Mouse (Mus musculus): ENCODE data around the gene Xpnpep1.

Xpnpep1 gene

GRCm38 (mm10) chr19:53040164-53041132 is at the start of gene Xpnpep1:
Gene Xpnpep1 (minus strand): TSS chr19:53040214.
- DNase-seq (ENCODE audit: low spot score) = peak; percentile 29

DNA sequence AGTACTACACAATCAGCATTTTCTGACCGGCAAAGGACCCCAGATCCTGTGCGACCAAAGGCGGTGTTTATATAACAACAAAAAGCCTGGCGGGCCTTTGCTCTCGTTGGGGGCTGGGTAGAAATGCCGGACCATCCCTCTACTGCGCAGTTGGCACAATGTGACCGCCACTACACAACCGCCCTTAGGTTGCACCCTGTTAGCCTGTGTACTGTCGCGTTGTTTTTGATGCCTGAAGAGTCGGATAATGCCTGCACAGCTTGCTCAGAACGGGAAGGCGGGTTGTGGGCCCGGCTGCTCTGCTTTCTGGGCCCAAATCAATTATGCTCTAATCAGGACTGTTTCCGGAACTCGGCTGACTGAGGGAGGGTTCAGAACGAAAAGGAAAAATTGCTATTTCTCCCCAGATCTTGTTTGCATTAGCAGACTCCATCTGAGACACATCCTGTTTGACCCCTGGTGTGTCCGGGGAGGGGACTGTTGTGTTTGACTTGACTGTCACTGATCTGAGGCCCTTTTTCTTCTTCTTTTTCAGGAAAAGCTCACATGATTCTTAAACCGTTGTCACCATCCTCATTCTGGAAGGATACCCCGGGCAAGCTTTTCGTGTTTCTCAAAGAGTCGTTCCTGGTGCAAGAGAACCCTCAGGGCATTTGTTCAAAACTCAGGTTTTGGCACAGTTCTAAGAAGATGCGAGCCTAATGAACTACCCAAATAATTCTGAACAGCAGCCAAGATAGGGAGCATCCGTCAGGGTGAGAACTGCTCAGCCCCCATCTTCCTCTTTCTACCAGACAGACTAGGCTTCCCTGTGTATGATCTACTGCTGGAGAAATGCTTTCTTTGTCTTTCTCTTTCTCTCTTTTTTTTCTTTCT is 47.5 kb upstream of the Xpnpep1 start:
- DNase-seq (ENCODE audit: low spot score) = no peak

GRCm38 (mm10) chr19:53086861-53087260 is 46.8 kb upstream of the Xpnpep1 start:
- no peak for DNase-seq (ENCODE audit: low spot score)

GRCm38 (mm10) chr19:53084735-53085134 is 44.7 kb upstream of the Xpnpep1 start:
- no peak for DNase-seq (ENCODE audit: low spot score)

- no peak for DNase-seq (ENCODE audit: low spot score)
These were observed 42.8 kb upstream of the Xpnpep1 start for GRCm38 (mm10) chr19:53082862-53083261.

GRCm38 (mm10) chr19:53081339-53081738 is 41.3 kb upstream of the Xpnpep1 start:
- no peak for DNase-seq (ENCODE audit: low spot score)

DNA sequence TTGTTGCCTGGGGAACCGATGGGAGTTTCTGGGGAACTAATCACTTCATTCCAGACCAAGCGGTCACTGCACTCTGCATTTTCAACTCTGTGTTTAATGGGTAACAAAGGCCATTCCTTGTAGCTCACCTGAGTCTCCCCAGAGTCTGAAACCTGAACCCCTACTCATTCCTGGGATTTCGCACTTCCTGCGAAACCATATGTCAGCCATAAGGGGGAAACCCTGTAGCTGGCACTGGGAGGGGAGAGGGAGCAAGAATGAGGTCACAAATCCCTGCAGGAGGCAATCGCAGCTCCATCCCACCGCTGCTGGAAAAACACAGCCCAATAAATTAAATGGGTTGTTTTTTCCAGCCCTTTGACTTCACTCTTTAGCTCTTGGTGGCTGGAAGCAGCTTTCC is 40.9 kb upstream of the Xpnpep1 start:
- no peak for DNase-seq (ENCODE audit: low spot score)

DNA sequence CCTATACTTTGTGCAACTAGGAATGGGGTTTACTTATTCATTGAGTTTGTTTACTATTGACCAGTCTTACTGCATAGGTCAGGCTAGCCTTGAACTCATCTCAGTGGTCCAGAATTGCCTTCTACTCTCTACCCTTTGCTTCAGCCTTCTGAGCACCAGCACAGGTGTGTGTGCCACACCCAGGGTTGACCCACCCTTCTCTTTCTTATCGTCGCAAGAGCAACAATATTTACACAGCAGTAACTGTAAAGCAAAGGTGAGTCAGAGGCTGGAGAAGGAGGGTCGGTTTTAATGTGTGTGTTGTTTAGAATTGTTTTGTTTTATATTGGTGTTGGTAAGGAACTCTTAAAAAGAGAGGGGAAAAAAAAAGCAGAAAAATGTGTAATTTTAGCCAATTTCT is 40.5 kb upstream of the Xpnpep1 start:
- DNase-seq (ENCODE audit: low spot score) = no peak

DNA sequence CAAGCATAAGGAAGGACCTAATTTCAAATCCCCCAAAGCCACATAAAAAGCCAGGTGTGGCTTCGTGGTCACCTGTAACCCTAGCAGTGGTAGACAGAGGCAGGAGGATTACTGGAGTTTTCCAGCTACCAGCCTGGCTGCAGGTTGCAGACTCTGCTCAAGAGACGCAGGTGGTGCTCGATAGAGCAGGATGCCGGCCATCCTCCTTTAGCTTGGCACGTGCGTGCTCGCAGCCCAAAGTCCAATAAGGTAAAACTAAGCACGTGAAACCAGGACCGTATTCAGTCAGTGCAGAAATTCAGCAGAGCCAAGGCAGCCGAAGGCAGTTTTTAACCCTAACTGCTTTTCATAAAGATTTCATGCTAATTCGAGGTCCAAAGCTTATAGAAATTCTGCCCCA is 40.0 kb upstream of the Xpnpep1 start:
- peak; percentile 5 for DNase-seq (ENCODE audit: low spot score)

GRCm38 (mm10) chr19:53078271-53079085 is 38.5 kb upstream of the Xpnpep1 start:
- DNase-seq (ENCODE audit: low spot score) = no peak

DNA sequence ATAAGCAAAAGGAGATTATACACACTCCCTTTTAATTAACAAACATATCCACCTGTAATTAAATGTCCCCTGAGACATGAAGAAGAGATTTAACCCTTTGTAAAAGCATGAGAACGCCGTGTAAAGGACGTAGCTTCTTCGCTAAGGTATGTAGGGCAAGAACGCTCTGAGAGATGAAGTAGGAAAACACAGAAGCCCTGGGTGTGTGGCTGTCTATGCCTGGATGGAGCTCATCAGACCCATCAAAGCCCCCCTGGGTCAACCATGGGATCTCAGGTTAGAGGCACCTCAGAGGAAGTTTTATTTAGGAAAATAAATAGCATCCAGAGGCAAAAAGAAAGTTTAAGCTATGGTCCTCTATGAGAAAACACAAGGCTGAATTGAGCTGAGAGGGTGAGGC is 37.3 kb upstream of the Xpnpep1 start:
- no peak for DNase-seq (ENCODE audit: low spot score)

DNA sequence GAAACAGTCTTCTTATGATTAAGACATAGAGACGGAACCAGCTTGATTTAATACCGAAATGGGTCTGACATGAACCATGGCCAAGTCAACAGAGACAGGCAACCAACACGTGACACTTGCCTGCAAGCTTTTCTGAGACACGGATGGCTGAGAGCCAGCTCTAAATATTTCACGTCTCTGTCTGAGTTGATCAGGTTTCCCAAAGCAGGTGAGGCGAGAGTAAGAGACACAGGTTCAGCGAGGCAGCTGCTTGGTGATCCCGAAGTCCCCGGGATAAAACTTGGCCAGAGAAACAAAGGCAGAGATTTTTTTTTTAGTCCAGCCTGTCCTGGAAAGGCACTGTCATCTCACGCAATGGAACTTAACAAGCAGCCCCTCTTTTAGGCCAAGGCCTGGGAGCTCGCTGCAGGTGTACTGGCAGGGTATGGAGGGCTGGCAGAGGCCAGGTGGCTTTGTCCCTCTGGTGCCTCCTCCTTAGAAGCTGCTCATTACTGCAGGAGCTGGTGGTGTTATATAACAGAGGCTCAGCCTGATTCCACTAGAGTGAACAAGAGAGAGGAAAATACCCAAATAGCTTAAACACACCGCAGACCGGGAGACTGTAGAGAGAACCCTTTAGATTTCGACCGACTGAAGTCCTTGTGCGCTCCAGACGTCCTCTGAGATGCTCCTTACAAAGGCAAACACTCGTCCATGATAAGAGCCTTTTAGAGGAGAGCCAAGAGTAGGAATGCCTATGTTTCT is 36.4 kb upstream of the Xpnpep1 start:
- DNase-seq (ENCODE audit: low spot score) = no peak

GRCm38 (mm10) chr19:53075896-53076237 is 35.9 kb upstream of the Xpnpep1 start:
- no peak for DNase-seq (ENCODE audit: low spot score)

DNA sequence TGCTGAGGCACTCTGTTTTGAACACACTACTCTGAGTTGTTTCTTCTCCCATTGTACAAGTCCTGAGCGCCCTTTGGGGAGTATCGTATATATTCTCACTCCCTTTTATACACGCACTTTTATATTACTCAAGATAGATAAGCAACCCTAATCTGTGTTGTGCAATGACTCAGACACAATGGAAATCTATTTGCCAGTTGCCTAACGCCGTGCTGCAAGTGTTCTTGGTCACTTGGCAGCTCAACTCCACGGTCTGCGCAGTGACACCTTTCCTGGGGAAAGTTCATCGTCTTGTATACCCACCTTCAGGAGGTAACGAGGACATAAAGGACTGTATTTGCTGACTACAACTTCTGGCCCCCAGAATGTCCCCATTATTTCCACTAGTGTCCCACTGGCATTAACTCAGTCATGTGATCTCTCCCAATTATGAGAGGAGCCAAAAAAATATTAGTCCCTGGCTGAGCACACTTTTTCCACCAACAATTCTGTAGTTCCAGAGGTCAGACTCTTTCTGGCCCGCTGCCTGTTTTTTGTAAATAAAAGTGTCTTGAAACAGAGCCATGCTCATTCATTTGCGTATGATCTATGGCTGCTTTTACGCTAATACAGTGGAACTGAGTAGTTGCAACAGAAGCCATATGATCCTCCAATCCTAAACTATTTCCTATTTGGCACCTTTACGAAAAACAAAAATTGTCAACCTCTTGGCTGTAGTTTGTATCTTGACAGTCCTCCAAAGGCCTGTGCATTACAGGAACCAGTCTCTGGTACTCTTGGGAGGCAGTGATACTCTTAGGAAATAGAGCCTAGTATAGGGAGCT is 35.1 kb upstream of the Xpnpep1 start:
- DNase-seq (ENCODE audit: low spot score) = no peak

- DNase-seq (ENCODE audit: low spot score) = no peak
These were observed 33.5 kb upstream of the Xpnpep1 start for GRCm38 (mm10) chr19:53073521-53073920.

DNA sequence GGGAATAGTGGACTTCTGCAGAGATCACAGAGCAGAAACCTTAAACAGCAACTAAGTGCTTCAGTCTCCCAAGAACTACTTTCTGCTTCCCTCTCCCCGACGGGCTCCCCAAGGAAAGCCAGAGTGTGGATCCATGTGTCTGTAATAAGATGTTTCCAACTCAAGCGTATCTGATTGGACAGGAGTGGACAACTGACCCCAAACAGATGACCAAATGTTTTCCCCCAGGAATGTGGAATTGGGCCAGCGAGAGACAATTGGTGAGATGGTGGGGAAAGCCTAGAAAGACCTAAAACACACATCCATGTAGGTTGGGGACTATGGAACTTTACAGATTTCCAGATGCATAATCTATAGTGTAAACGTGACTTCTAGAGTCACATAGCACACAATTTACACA is 32.4 kb upstream of the Xpnpep1 start:
- DNase-seq (ENCODE audit: low spot score) = no peak

DNA sequence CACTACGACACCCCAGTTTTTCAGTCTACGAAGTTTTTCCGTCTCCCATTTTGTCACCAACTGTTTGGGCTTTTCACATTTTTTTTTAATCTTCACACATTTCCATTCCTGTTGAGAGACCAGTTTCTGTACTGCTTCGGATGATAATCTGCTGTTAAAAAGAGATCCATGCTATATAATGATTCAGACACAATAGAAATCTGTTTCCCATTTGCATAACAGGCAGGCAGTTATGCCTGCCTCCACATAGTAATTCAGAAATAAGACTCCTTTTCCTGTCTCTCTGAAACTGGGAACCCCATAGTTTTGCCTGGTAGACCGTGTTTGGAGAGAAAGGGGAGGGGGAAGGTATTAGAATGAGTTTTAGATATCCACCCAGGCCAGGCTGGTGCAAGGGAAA is 31.6 kb upstream of the Xpnpep1 start:
- DNase-seq (ENCODE audit: low spot score) = no peak

DNA sequence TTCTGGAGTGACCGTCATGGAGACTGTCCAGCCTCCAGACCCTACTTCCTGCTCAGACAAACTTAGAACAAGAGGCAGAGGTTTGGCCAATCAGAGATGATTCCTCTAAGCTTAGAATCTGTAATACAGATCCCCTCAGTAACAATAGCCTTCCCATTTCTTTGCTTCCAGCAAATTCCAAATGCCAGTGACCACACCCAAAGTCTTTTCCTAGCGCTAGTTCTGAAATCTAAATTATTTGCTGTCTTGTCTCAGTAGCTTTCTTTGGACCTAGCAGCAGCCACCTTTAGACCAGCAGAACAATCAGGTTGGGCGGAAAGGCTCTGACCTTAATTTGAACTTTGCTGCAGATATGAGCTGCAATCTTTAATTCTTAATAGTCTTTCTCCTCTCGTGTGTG is 30.9 kb upstream of the Xpnpep1 start:
- DNase-seq (ENCODE audit: low spot score) = no peak

DNA sequence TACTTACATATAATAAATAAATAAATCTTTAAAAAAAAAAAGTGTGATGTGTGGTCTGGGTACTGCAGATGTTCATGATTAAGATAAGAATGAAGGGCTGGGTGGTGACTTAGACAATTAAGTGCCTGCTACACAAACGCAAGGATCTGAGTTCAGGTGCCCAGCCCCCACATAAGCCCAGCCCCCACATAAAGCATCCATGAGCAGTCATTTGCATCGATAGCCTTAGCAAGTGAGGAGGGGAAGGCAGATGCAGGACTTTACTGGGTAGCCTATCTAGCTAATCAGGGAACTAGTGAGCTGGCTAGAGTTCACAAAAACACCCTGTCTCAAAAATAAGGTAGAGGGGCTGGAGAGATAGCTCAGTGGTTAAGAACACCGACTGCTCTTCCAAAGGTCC is 29.4 kb upstream of the Xpnpep1 start:
- no peak for DNase-seq (ENCODE audit: low spot score)

DNA sequence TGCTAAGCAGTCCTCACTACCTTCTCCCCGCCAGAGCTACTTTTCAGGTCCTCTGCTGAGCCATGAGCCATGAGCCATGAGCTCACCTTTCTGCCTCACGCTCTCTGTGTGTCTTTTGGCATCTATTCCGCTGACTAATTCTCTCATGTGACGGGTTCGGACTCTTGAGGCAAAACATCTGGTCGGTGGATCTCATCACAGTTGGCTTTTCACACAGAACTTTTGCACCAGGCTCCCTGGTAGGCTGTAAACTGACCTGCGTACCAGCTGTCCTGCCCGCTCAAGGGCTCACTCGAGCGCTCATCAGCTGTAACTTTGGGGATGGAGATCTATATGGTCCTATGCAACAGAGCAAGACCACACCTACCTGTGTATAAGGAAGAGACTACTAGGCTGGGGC is 26.9 kb upstream of the Xpnpep1 start:
- DNase-seq (ENCODE audit: low spot score) = no peak

DNA sequence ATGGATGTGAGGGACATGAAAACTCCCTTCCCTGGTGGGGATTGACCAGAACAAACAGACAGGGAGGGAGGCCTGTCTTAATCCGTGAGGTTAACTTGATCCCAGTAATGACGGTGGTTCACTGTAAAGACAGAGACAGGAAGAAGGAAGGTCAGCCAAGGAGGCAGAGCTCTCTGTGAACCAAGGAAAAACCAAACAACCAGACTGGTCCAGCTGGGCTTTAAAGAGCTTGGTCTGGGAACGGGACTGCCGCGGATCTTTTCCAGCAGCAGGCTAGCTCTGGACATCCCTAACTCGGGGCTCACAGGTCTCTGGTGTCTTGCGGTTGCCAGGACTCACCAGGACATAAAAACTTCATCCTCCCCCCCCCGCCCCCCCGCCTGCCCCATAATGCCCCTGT is 26.5 kb upstream of the Xpnpep1 start:
- no peak for DNase-seq (ENCODE audit: low spot score)
